Mouse (Mus musculus): ENCODE measurements around the gene Stk38. TPM values are rescaled to one million over a fixed set of nuclear protein-coding genes. Genes with fewer than 3 reads are reported as not detected.
"Not testable (repeated sequence)": the region's sequence is repeated elsewhere in the genome, so short reads cannot be mapped to it uniquely, and the experiment has no call there.

Stk38 gene
- polyA plus RNA-seq, 1 experiment from 2014 or later, result 84.7 TPM

GRCm38 (mm10) chr17:29007243-29007640 lies 553 bp downstream of the Stk38 start:
- peak overlapping the region; percentile 93 for H3K27ac ChIP-seq
- no peaks in the 10 kb centered on the region for H3K36me3 ChIP-seq (ENCODE audit: inconsistent target)
- H3K79me2 ChIP-seq (ENCODE audit: inconsistent target), result peaks cover 53% of the 10 kb centered on the region
- under 1% methylated on average over 19 of the region's 19 CpGs for WGBS (ENCODE audit: missing documents)
- H3K4me3 ChIP-seq (ENCODE audit: inconsistent target), result peak overlapping the region; percentile 100

- Histone ChIP-seq H3K36me3 (ENCODE audit: inconsistent target) (no peaks in the 10 kb centered on the region), H3K4me3 (ENCODE audit: inconsistent target) (peak overlapping the region; percentile 100), H3K27ac (peak overlapping the region; percentile 93), H3K79me2 (ENCODE audit: inconsistent target) (peaks cover 57% of the 10 kb centered on the region)
- WGBS (ENCODE audit: missing documents), result 7% methylated on average over 4 of the region's 7 CpGs
These were observed 983 bp downstream of the Stk38 start for GRCm38 (mm10) chr17:29006812-29007211.

- H3K36me3 ChIP-seq (ENCODE audit: inconsistent target), result no peaks in the 10 kb centered on the region
- no peak overlapping the region for H3K4me3 ChIP-seq (ENCODE audit: inconsistent target)
- WGBS (ENCODE audit: missing documents), result 100% methylated on average over 3 of the region's 3 CpGs
- peaks cover 75% of the 10 kb centered on the region for H3K79me2 ChIP-seq (ENCODE audit: inconsistent target)
- no peak overlapping the region for H3K27ac ChIP-seq
These were observed 2.8 kb downstream of the Stk38 start for GRCm38 (mm10) chr17:29005002-29005401.

GRCm38 (mm10) chr17:29003740-29004139 lies 4.1 kb downstream of the Stk38 start:
- Histone ChIP-seq H3K4me3 (ENCODE audit: inconsistent target) (no peak overlapping the region), H3K36me3 (ENCODE audit: inconsistent target) (peaks cover 12% of the 10 kb centered on the region), H3K79me2 (ENCODE audit: inconsistent target) (peaks cover 88% of the 10 kb centered on the region), H3K27ac (peak overlapping the region; percentile 19; the same call in 1 of the 2 replicates)
- 14% methylated on average over 1 of the region's 1 CpGs for WGBS (ENCODE audit: missing documents)

- H3K36me3 ChIP-seq (ENCODE audit: inconsistent target), result peaks cover 41% of the 10 kb centered on the region
- H3K27ac ChIP-seq, result no peak overlapping the region; the same call in 1 of the 2 replicates
- H3K79me2 ChIP-seq (ENCODE audit: inconsistent target), result peaks cover 100% of the 10 kb centered on the region
- WGBS (ENCODE audit: missing documents), result 29% methylated on average over 6 of the region's 6 CpGs
- H3K4me3 ChIP-seq (ENCODE audit: inconsistent target), result no peak overlapping the region
These were observed 7.3 kb downstream of the Stk38 start for GRCm38 (mm10) chr17:29000465-29000864.

- no peak overlapping the region for H3K27ac ChIP-seq
- peaks cover 72% of the 10 kb centered on the region for H3K36me3 ChIP-seq (ENCODE audit: inconsistent target)
- H3K4me3 ChIP-seq (ENCODE audit: inconsistent target), result no peak overlapping the region
- H3K79me2 ChIP-seq (ENCODE audit: inconsistent target), result peaks cover 69% of the 10 kb centered on the region
- 99% methylated on average over 4 of the region's 4 CpGs for WGBS (ENCODE audit: missing documents)
These were observed 13.2 kb downstream of the Stk38 start for GRCm38 (mm10) chr17:28994615-28995014.

- no CpG with 5 or more reads among the region's 1 CpGs for WGBS (ENCODE audit: missing documents)
- peaks cover 53% of the 10 kb centered on the region for H3K79me2 ChIP-seq (ENCODE audit: inconsistent target)
- peaks cover 72% of the 10 kb centered on the region for H3K36me3 ChIP-seq (ENCODE audit: inconsistent target)
- H3K27ac ChIP-seq; H3K4me3 ChIP-seq (ENCODE audit: inconsistent target): not testable (repeated sequence)
These were observed 14.8 kb downstream of the Stk38 start for GRCm38 (mm10) chr17:28993004-28993403.

- no peak overlapping the region for H3K27ac ChIP-seq
- 94% methylated on average over 6 of the region's 7 CpGs for WGBS (ENCODE audit: missing documents)
- no peak overlapping the region for H3K4me3 ChIP-seq (ENCODE audit: inconsistent target)
- peaks cover 72% of the 10 kb centered on the region for H3K36me3 ChIP-seq (ENCODE audit: inconsistent target)
- H3K79me2 ChIP-seq (ENCODE audit: inconsistent target), result peaks cover 44% of the 10 kb centered on the region
These were observed 15.7 kb downstream of the Stk38 start for GRCm38 (mm10) chr17:28992105-28992504.

- Histone ChIP-seq H3K79me2 (ENCODE audit: inconsistent target) (peaks cover 36% of the 10 kb centered on the region), H3K4me3 (ENCODE audit: inconsistent target) (no peak overlapping the region), H3K36me3 (ENCODE audit: inconsistent target) (peaks cover 73% of the 10 kb centered on the region), H3K27ac (no peak overlapping the region)
- WGBS (ENCODE audit: missing documents), result 89% methylated on average over 9 of the region's 9 CpGs
These were observed 16.5 kb downstream of the Stk38 start for GRCm38 (mm10) chr17:28991286-28991685.

GRCm38 (mm10) chr17:28990060-28990459 lies 17.7 kb downstream of the Stk38 start:
- Histone ChIP-seq H3K36me3 (ENCODE audit: inconsistent target) (peaks cover 71% of the 10 kb centered on the region), H3K4me3 (ENCODE audit: inconsistent target) (no peak overlapping the region), H3K27ac (no peak overlapping the region), H3K79me2 (ENCODE audit: inconsistent target) (peaks cover 23% of the 10 kb centered on the region)
- 94% methylated on average over 4 of the region's 4 CpGs for WGBS (ENCODE audit: missing documents)

GRCm38 (mm10) chr17:28988996-28989395 lies 18.8 kb downstream of the Stk38 start:
- WGBS (ENCODE audit: missing documents), result 100% methylated on average over 3 of the region's 3 CpGs

GRCm38 (mm10) chr17:28988291-28988690 lies 19.5 kb downstream of the Stk38 start:
- Histone ChIP-seq H3K27ac (no peak overlapping the region), H3K36me3 (ENCODE audit: inconsistent target) (peaks cover 83% of the 10 kb centered on the region), H3K79me2 (ENCODE audit: inconsistent target) (peaks cover 6% of the 10 kb centered on the region; the same call in 1 of the 2 replicates), H3K4me3 (ENCODE audit: inconsistent target) (no peak overlapping the region)
- WGBS (ENCODE audit: missing documents), result 94% methylated on average over 4 of the region's 4 CpGs

More at GRCm38 (mm10) chr17:28988996-28989395, 18.8 kb downstream of the Stk38 start:
- H3K79me2 ChIP-seq (ENCODE audit: inconsistent target), result peaks cover 13% of the 10 kb centered on the region
- H3K27ac ChIP-seq, result no peak overlapping the region
- no peak overlapping the region for H3K4me3 ChIP-seq (ENCODE audit: inconsistent target)
- peaks cover 76% of the 10 kb centered on the region for H3K36me3 ChIP-seq (ENCODE audit: inconsistent target)

- WGBS (ENCODE audit: missing documents), result 64% methylated on average over 4 of the region's 4 CpGs
- Histone ChIP-seq H3K36me3 (ENCODE audit: inconsistent target) (peaks cover 88% of the 10 kb centered on the region), H3K4me3 (ENCODE audit: inconsistent target) (no peak overlapping the region), H3K27ac (no peak overlapping the region), H3K79me2 (ENCODE audit: inconsistent target) (no peaks in the 10 kb centered on the region; the same call in 1 of the 2 replicates)
These were observed 20.1 kb downstream of the Stk38 start for GRCm38 (mm10) chr17:28987713-28988112.

GRCm38 (mm10) chr17:28986833-28987232 lies 21.0 kb downstream of the Stk38 start:
- no peaks in the 10 kb centered on the region for H3K79me2 ChIP-seq (ENCODE audit: inconsistent target)
- H3K4me3 ChIP-seq (ENCODE audit: inconsistent target), result no peak overlapping the region
- no peak overlapping the region for H3K27ac ChIP-seq
- H3K36me3 ChIP-seq (ENCODE audit: inconsistent target), result peaks cover 92% of the 10 kb centered on the region

GRCm38 (mm10) chr17:28984724-28985420 lies 22.9 kb downstream of the Stk38 start:
- WGBS (ENCODE audit: missing documents), result 100% methylated on average over 1 of the region's 1 CpGs
- Histone ChIP-seq H3K79me2 (ENCODE audit: inconsistent target) (no peaks in the 10 kb centered on the region), H3K4me3 (ENCODE audit: inconsistent target) (no peak overlapping the region), H3K27ac (no peak overlapping the region), H3K36me3 (ENCODE audit: inconsistent target) (peaks cover 85% of the 10 kb centered on the region)
